20 mouse cellular contexts compared by ENCODE assay signal in genomic region chr4:82381786-82382185, GRCm38 (mm10).
DNase-seq lines count a peak whose midpoint lies in the region; ATAC-seq and TF ChIP-seq lines count a peak whose summit lies in the region.
"Had no signal": no experiment of that assay in that cellular context is flagged by ENCODE, and none has a peak within 500 bp of the region (broad histone marks: within the 10 kb centered on the region; RNA-seq: fewer than 3 reads in every experiment).

No protein-coding gene starts in this region.

- H3K4me3 ChIP-seq in intestine, postnatal 0 days (ENCODE audit: low read depth, low read length): no peak overlapping the region
- no peak overlapping the region for H3K4me3 ChIP-seq in intestine, embryonic 15.5 days (replicated peaks)
- H3K4me3 ChIP-seq in liver, adult 2 months (ENCODE audit: insufficient read depth, low read depth, low read length): no peak overlapping the region
- H3K4me3 ChIP-seq in liver, embryonic 11.5 days (ENCODE audit: low read depth, low read length): no peak overlapping the region
- H3K4me3 ChIP-seq: gastrocnemius, adult 2 months; limb, embryonic 13.5 days; midbrain, embryonic 10.5 days had no signal

- peak; percentile 97 for DNase-seq in liver, adult 2 months (ENCODE audit: extremely low read depth, low read depth, low spot score)
- no peak for DNase-seq in liver, embryonic 11.5 days (ENCODE audit: low spot score)
- DNase-seq in kidney, postnatal 14 days: peak; percentile 77
- no peak for DNase-seq in left cerebral cortex, postnatal 14 days (ENCODE audit: low spot score in 2 of 2)
- DNase-seq in thymus, postnatal 0 days (ENCODE audit: low spot score): no peak
- DNase-seq: adrenal gland, postnatal 10 days; cerebellum, adult 11 months; cerebellum, postnatal 25 days; embryo, embryonic 11 days; gastrocnemius, adult 2 months; heart, postnatal 4 days; lung, embryonic 14.5 days; lung, postnatal 4 days; thymus, adult 2 months had no signal

- no peak for TF ChIP-seq CTCF in intestine, postnatal 0 days (IDR thresholded peaks at IDR 0.05; ENCODE audit: low read depth)
- no peak for TF ChIP-seq CTCF in liver, adult 2 months (IDR thresholded peaks at IDR 0.05; ENCODE audit: low read depth, low read length)

- no peak for ATAC-seq in intestine, postnatal 0 days
- no peak for ATAC-seq in intestine, embryonic 15.5 days
- no peak for ATAC-seq in liver, embryonic 11.5 days (replicated peaks; ENCODE audit: low FRiP score)
- no peak for ATAC-seq in megakaryocyte-erythroid progenitor cell, adult 5-6 weeks (replicated peaks; ENCODE audit: low FRiP score, low TSS enrichment, poor library complexity, severe bottlenecking)
- ATAC-seq: hindbrain, postnatal 0 days had no signal

- no peak overlapping the region for H3K9ac ChIP-seq in intestine, postnatal 0 days (ENCODE audit: low read depth, low read length)
- no peak overlapping the region for H3K9ac ChIP-seq in intestine, embryonic 15.5 days
- H3K9ac ChIP-seq in liver, adult 2 months (ENCODE audit: low read depth, low read length): no peak overlapping the region
- no peak overlapping the region for H3K9ac ChIP-seq in liver, embryonic 11.5 days (ENCODE audit: low read depth, low read length)
- H3K9ac ChIP-seq: limb, embryonic 13.5 days; lung, embryonic 14.5 days had no signal

- peaks cover 12% of the 10 kb centered on the region; the same call in 1 of the 2 replicates for H3K4me1 ChIP-seq in intestine, postnatal 0 days (replicated peaks; ENCODE audit: control insufficient read depth, insufficient read depth, low read length)
- peaks cover 11% of the 10 kb centered on the region for H3K4me1 ChIP-seq in intestine, embryonic 15.5 days (replicated peaks)
- H3K4me1 ChIP-seq in liver, adult 2 months (ENCODE audit: control insufficient read depth, insufficient read depth, low read length): peaks cover 32% of the 10 kb centered on the region
- H3K4me1 ChIP-seq in liver, embryonic 11.5 days (replicated peaks; ENCODE audit: control insufficient read depth, insufficient read depth, low read length): no peaks in the 10 kb centered on the region; the same call in 1 of the 2 replicates
- H3K4me1 ChIP-seq: midbrain, embryonic 10.5 days had no signal

- no peaks in the 10 kb centered on the region; the same call in 1 of the 2 replicates for H3K36me3 ChIP-seq in intestine, postnatal 0 days (ENCODE audit: control insufficient read depth, insufficient read depth)
- no peaks in the 10 kb centered on the region for H3K36me3 ChIP-seq in intestine, embryonic 15.5 days
- no peaks in the 10 kb centered on the region for H3K36me3 ChIP-seq in liver, adult 2 months (ENCODE audit: control insufficient read depth, insufficient read depth, low read length)
- no peaks in the 10 kb centered on the region for H3K36me3 ChIP-seq in liver, embryonic 11.5 days (ENCODE audit: control insufficient read depth, insufficient read depth, low read length)
- H3K36me3 ChIP-seq: midbrain, embryonic 10.5 days had no signal

- no peak overlapping the region for H3K27ac ChIP-seq in intestine, postnatal 0 days (ENCODE audit: low read depth, low read length)
- H3K27ac ChIP-seq in intestine, embryonic 15.5 days: no peak overlapping the region
- H3K27ac ChIP-seq in liver, adult 2 months (replicated peaks; ENCODE audit: insufficient read depth, low read depth, low read length): no peak overlapping the region
- no peak overlapping the region for H3K27ac ChIP-seq in liver, embryonic 11.5 days (ENCODE audit: low read depth, low read length)
- H3K27ac ChIP-seq: gastrocnemius, adult 2 months; hindbrain, postnatal 0 days; limb, embryonic 13.5 days; midbrain, embryonic 10.5 days had no signal

- 65% methylated on average over 1 of the region's 1 CpGs for WGBS in intestine, postnatal 0 days
- 54% methylated on average over 1 of the region's 1 CpGs for WGBS in intestine, embryonic 15.5 days
- WGBS in liver, adult 2 months: 29% methylated on average over 1 of the region's 1 CpGs
- WGBS in liver, embryonic 11.5 days: 82% methylated on average over 1 of the region's 1 CpGs

- H3K27me3 ChIP-seq in intestine, postnatal 0 days (replicated peaks; ENCODE audit: control insufficient read depth, insufficient read depth, low read length): no peaks in the 10 kb centered on the region
- H3K27me3 ChIP-seq in intestine, embryonic 15.5 days (replicated peaks): no peaks in the 10 kb centered on the region
- no peaks in the 10 kb centered on the region for H3K27me3 ChIP-seq in liver, adult 2 months (ENCODE audit: control insufficient read depth, insufficient read depth, low read length)
- H3K27me3 ChIP-seq in liver, embryonic 11.5 days (replicated peaks; ENCODE audit: control insufficient read depth, insufficient read depth, low read length): no peaks in the 10 kb centered on the region
- H3K27me3 ChIP-seq: limb, embryonic 13.5 days had no signal

- intact Hi-C loops in left cerebral cortex, postnatal 14 days (cut with DNase I): no loop called here

- H3K9me3 ChIP-seq in intestine, postnatal 0 days (ENCODE audit: control insufficient read depth): no peaks in the 10 kb centered on the region
- H3K9me3 ChIP-seq in intestine, embryonic 15.5 days: no peaks in the 10 kb centered on the region
- H3K9me3 ChIP-seq in liver, embryonic 11.5 days (ENCODE audit: control insufficient read depth, low read length): no peaks in the 10 kb centered on the region
- H3K9me3 ChIP-seq: limb, embryonic 13.5 days; midbrain, embryonic 10.5 days had no signal

- peaks cover 12% of the 10 kb centered on the region for H3K79me2 ChIP-seq in liver, adult 2 months (ENCODE audit: control insufficient read depth, insufficient read depth, low read length)

- TF ChIP-seq POLR2A in liver, adult 2 months (IDR thresholded peaks at IDR 0.05; ENCODE audit: extremely low read depth, insufficient read depth, low read length): no peak

- 0 out of 2 replicates have a peak overlapping the region, but pooled peaks have one; percentile 6 for H3K4me2 ChIP-seq in intestine, postnatal 0 days (replicated peaks; ENCODE audit: low read depth)
- no peak overlapping the region for H3K4me2 ChIP-seq in intestine, embryonic 15.5 days (replicated peaks)
- no peak overlapping the region for H3K4me2 ChIP-seq in liver, embryonic 11.5 days
- H3K4me2 ChIP-seq: limb, embryonic 13.5 days; lung, embryonic 14.5 days had no signal

Comparison
In these comparisons a context has a peak if more than half of its experiments do, and no peak if none do; other contexts are left out.
1. DNase-seq: peak in liver, adult 2 months (single experiment) and kidney, postnatal 14 days (single experiment); none in liver, embryonic 11.5 days (single experiment), left cerebral cortex, postnatal 14 days (0 of 2) and thymus, postnatal 0 days (single experiment).